Mouse (Mus musculus) spleen, adult 2 months (tissue): Measurements from ENCODE around the gene Cipc.

Experiments used
- CTCF ChIP-seq: fragments of 200-500 bp; IDR thresholded peaks from 2 replicates; pipeline ENCODE4 v1.5.1; 2011; ENCODE audit warnings: mild to moderate bottlenecking, inconsistent platforms; ENCODE audit not compliant: insufficient read depth, insufficient read length, insufficient replicate concordance; ENCODE audit errors: extremely low read depth
- POLR2A ChIP-seq: fragments of 200-500 bp; IDR thresholded peaks from 2 replicates; pipeline ENCODE4 v1.6.1; 2011; ENCODE audit warnings: low read depth, low read length, inconsistent platforms

DNA sequence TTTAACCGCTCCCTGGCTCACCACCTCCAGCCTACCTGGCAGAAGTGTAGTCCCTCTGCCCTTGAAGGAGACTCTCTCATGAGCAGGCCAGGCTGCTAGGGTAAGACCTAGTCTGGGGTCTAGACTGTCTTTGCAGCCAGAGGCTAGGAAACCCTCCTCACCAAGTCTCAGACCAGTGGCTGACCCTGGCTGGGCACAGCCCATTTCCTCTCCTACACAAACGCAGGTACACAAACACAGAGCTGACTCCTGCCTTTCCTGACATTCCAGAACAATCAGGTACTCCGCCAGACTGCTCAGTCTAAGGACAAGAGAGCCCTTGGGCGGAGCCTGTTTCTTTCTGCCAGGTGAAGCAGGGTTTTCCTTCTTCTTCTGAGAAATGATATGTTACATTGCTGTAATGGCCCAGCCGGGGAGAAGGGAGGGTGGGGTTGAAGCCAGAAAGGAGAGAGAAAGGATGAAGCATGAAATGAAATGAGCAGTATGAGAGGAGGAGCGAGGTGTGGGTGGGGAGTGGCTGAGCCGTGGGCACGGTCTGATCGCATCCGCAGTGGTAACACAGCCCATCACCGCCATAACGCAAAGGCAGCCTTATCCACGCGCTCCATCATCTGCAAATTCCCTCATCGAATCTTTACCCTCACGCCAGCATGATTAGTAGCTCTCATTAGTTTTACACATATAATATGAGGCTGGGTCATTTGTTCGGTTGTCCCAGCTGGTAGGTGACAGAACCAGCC is 27.7 kb upstream of the Cipc start:
- TF ChIP-seq CTCF (no peak), POLR2A (no peak)
